Mouse (Mus musculus) right cerebral cortex, postnatal 14 days (tissue): ENCODE results near the gene Col20a1.

Experiments
- DNase-seq: peaks from one replicate; pipeline ENCODE4 v3.0.0; 2022

Col20a1 gene

DNA sequence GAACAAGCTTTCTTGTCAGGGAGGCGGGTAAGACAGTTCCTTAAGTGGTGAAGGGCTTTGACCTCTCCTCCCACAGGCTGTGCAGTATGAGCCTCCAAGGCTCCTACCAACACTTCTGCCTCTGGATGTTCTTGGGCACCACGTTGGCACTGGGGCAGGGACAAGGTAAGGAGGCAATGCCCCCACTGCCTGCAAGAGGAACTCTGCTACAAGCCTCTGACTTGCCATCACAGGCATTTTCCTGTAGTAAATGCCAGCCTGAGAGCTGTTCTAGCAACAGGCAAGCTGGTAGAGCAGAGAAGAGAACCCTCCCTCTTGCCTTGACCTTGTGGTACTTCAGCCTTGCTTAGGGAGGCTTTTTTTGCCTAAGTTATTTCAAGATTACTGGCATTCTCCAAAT is at the start of gene Col20a1:
TSS of gene Col20a1 (plus strand) at position 87 of the 400 bp plus-strand sequence.
- DNase-seq = no peak

GRCm38 (mm10) chr2:180940187-180940586 is 46.1 kb upstream of the Col20a1 start:
- no peak for DNase-seq

- no peak for DNase-seq
Measured at GRCm38 (mm10) chr2:180941869-180942268, 44.5 kb upstream of the Col20a1 start.

DNA sequence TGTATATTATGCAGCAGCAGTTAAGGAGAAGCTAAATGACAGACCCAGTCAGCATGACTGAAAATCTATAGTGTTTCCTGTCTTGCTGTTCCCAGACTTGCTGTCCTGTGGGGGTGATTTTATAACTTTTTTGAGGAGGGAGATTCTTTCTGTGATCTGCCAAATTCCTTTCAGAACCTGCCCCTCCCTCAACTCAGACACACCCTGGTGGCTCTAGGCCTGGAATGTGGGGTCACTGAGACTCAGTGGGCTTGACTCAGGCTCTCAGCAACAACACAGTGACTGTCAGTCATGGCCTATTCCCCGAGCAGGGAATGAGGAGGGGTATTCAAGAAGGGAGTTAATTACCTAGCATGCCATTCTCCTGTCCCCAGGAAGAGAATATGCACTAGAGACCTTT is 36.4 kb upstream of the Col20a1 start:
- no peak for DNase-seq

- peak; percentile 16 for DNase-seq
Measured at GRCm38 (mm10) chr2:180952731-180953171, 33.6 kb upstream of the Col20a1 start.

DNA sequence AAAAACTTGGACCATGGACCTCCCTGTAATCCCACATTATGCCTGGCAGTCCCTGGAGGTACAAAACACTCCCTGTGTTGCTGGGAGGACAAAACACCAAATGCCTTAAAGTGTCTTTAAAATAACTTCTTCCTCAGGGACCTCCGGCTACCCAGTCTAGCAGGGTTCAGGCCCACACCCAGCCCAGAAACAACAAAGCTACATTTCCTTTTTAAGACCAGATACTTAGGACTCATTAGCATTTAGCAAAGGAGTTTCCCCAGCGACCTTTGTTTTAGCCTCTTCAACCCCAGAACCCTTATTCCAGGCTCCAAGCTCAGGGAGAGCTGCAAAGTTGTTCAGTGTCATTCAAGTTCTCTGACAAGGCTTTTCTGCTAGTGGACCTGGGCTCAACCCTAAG is 32.7 kb upstream of the Col20a1 start:
- no peak for DNase-seq

DNA sequence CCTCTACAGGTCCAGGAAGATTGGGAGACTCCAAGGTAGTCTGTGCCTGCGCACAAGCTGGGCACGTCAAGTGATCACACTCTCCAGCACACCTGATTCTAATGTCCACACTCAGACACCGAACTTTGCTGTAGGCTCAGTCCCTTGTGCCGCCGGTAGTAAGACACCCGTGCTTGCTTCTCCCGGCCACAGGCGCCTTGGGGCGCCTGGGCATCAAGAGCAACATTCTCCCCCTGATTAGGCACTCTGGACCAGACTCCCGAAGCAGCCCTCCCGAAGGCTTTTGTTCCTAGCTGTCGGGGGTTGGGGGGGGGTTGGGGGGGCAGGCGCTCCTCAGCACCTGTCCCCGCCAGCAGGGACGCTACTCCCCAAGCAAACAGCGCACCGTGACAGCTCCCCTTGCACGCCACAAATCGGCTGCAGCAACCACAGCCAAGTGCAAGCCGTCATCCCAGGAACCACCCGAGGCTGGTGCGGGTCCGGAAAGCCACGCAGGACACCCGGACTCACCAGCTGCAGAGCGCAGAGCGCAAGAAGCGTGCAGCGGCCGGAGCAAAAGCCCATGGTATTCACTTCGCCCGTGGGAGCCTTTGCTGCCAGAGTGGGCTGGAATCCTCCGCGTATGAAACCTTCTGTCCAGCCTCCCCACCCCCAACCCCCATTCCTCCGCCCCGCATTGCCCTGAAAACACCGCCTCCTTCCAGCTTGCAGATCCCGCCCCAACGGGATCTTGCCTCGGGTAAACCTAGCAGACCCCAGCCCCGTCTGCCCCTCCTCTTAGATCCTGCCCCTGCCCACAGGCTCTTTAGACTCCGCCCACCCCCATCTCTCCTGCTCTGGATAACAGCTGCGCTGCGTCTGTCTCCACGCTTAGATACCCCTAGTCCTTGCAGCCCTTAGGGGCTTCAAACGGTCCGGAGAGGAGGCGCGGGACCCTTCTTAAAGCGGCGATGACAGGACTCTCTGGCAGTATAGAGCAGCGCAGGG is 32.0 kb upstream of the Col20a1 start, which contains the start of gene Nkain4:
TSS of gene Nkain4 (minus strand) at position 639 of the 987 bp plus-strand sequence.
- peak; percentile 53 for DNase-seq

DNA sequence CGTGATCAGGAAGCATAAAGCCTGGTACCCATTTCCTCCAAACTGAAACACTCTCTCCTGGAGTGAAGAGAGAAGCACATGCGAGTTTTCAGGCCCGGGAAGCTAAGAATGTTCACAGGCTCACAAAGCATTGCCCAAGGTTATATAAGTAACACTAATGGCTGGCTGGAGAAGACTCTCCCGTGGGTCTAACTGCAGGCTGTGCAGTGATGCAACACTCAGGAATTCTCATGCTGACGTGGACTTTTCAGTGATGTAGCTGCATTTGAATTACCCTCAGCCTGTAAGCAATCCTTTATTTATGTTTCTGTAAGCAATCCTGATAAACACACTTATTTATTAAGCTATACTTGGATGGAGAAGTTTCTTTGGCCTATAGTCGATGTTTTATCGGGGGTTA is 26.7 kb upstream of the Col20a1 start:
- no peak for DNase-seq

- no peak for DNase-seq
Measured at GRCm38 (mm10) chr2:180960187-180960586, 26.1 kb upstream of the Col20a1 start.

DNA sequence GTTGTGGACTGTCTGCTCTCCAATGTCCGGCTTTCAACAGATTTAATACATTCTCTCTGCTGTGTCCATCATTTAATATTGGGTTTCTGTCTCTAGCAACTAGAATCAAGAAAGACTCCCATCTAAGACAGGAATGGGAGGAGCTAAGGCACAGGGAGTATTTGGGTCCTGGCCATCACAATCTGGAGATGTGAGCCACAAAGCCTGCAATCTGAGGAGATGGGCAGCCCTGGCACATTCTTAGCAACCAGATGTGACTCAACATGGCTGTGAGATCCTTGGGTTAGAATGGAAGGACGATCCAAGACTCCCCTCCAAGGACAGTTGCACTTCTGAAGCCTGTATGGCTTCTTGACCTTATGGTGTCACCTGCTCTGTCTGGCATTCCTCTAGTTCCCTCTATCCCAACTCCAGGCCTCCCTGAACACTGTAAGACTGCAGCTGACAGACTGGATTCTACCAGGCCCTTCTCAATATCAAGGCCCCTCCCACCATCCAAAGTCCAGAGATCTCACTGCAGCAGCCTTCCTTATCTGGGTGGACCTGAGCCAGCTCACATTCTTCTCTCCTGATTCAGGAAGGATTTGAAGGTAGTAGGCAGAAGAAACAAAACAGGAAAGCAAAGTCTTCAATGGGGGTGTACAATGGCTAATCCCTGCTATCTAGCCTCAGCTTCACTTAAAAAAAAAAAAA is 23.6 kb upstream of the Col20a1 start:
- DNase-seq = no peak

DNA sequence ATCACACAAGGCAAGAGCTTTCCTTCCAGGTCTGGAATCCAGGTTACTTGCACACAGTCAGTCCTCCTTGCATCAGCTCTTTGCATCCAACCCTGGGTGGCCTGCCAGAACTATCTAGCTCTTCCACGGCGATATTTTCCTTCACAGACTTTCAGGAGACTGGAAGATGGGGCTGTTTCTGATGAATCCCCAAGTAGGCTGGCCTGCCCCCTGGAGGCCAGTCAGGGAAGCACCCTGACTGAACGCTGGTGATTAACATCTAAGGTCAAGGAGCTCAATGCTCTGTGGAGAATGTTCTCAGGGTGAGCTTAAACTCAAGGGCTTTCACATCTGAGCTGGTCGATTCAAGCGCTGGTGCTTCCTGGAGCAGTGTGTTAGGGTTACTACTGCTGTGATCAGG is 22.4 kb upstream of the Col20a1 start:
- peak; percentile 72 for DNase-seq

GRCm38 (mm10) chr2:180966092-180966882 is 20.0 kb upstream of the Col20a1 start:
- DNase-seq = no peak

DNA sequence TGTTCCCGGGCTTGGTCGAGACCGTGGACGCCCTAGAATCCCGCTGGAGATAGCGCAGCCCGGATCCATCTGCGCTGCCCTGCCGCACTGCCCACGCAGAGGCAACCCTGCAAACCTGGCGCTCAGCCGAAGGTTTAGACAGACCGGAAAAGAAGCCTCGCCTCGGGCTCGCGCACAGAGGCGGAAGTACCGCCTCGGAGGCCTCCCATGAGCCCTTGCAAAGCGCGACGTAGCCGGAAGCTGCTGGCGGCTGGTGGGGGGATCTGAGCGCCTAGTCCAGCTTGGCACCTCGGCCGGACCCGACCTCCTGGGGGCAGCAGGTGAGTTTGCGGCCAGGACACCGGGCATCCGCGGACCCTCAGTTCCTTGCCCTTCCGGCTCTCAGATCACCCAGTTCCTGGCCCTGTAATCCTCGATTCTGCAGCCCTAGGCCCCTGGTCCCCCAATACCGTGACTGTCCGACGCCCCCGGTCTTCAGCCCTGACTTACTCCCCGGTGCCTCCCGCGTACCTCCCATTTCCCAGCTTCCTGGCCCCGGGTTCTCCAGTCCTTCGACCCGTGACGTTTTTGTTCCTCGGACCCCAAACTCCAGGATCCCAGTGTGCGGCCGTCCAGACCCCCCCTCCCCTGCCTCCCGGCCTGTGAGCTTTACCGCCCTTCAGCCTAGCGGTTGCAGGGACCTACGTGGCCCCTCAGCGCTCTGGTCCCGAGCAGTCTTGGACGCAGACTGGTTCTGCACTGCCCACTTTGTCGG is 19.1 kb upstream of the Col20a1 start, which contains the start of gene Arfgap1:
TSS of gene Arfgap1 (plus strand) at position 216 of the 754 bp plus-strand sequence.
- peak; percentile 94 for DNase-seq

GRCm38 (mm10) chr2:180981133-180981532 is 5.2 kb upstream of the Col20a1 start:
- DNase-seq = no peak

GRCm38 (mm10) chr2:180985635-180986034 is 700 bp upstream of the Col20a1 start:
- DNase-seq = no peak

- DNase-seq = no peak
Measured at GRCm38 (mm10) chr2:180987001-180987400, 666 bp downstream of the Col20a1 start.

- no peak for DNase-seq
Measured at GRCm38 (mm10) chr2:180987432-180988030, 1.2 kb downstream of the Col20a1 start.

- DNase-seq = no peak
Measured at GRCm38 (mm10) chr2:180988347-180988913, 2.1 kb downstream of the Col20a1 start.

GRCm38 (mm10) chr2:180988948-180989347 is 2.6 kb downstream of the Col20a1 start:
- no peak for DNase-seq

- DNase-seq = no peak
Measured at GRCm38 (mm10) chr2:180990347-180990746, 4.0 kb downstream of the Col20a1 start.

- no peak for DNase-seq
Measured at GRCm38 (mm10) chr2:180994360-180994759, 8.0 kb downstream of the Col20a1 start.
